Mouse (Mus musculus) kidney, postnatal 4 days (tissue): ENCODE measurements at regions not wholly inside any gene's neighbourhood (a gene's known extent, or its start where the extent isn't known, plus 50 kb on each side); places are given as distances from the start of the nearest gene placed in this dataset.
A peak's percentile ranks its signal among the peaks of the same experiment; 100 is the strongest.

Experiments used
- DNase-seq, 2 experiments: peaks; one replicate each; pipeline ENCODE4 v3.0.0; 2021; ENCODE audit warnings: mixed read lengths in 2 of 2

DNA sequence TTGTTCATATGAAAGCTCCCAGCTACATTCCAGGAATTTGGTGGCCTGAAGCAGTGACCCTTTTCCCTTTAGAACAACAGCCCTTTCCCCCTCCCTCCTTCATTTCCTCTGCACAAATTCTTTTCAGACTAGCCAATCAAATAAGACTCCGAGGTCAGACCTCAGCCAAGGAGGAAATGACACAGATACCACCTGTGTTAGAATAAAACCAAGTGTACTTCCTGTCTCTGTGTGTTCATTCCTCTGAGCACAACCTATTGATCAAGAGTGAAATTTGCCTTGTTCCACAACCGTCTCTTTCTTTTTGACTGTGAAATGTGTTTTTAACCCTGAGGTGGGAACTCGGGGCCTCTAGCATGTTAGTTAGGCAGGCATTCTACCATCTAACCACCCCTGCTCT, 120.2 kb downstream of the Tmsb4x start:
- no peak for DNase-seq

DNA sequence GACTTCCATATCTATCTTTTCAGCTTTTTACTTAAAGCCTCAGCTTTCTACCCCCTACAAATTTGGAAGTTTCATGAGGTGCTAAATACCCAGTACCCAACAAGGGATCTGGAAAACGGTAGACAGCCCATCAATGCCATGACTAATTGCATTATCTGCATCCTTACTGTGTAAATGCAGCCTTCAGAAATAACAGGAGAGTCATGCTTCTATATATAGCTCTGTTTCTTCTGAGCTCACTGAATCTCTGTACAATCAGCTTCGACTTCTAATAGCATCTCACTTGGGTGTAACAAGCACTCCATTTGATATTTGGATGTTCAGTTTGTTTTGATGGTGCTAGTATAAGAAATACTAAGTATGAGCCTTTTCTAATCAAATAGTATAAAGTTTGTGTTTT, 120.7 kb downstream of the Tmsb4x start:
- no peak for DNase-seq

DNA sequence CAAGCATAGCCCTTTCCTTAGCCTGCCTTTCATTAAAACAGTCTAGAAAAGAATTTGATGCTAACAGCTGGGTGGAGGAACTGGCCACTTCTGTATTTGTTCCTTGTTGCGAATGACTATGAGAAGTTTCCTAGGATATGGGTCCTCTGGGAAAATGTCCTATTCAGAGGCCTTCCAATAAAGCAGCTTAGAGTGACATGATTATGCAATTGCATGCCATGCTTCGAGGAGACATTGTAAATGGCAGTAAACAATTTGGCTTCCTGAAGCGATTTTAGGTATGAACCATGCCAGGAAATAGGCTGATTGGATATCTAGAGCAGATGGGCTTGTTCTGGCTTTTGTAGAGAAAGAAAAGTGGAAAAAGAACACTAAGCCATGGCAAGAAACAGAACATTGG, 128.3 kb downstream of the Tmsb4x start:
- no peak for DNase-seq

DNA sequence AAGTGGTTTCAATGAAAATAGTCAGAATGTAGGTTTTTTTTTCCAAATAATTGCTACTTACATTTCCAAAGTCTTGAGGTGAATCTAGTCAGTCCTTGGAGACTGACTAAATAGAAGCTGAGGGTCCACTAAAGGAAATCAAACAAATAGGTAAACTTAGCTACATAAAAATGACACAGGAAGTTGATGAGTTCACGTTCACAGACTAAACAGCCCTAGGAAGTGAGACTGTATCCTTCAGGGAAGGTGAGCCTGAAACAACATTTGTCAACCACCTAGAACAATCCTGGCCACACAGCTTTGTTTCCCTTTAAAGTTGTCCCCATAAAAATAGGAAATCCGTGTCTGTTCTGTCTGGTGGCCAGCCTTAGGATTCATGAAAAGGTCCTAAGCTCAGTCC, 140.0 kb downstream of the Tmsb4x start:
- no peak for DNase-seq

DNA sequence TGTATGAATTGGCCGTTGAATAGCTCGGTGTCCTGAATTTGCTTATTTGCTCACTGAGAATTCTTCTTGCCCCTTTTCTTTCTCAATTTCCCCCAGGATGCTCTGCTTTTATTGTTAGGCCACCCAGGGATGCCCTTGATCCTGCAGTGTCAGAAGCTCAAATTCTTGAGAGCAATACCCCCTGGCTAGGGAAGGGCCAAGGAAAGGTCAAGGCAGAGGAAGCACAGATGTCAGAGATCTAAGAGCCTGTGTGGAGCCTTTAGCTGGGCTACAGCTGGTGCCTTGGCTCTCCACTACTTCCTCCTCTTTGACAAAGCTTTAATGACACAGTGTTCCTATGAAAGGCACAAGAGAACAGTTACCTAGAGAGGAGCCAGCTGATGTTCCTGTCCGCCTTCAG, 141.2 kb downstream of the Tmsb4x start:
- DNase-seq, result peak; percentile 22 to 35

DNA sequence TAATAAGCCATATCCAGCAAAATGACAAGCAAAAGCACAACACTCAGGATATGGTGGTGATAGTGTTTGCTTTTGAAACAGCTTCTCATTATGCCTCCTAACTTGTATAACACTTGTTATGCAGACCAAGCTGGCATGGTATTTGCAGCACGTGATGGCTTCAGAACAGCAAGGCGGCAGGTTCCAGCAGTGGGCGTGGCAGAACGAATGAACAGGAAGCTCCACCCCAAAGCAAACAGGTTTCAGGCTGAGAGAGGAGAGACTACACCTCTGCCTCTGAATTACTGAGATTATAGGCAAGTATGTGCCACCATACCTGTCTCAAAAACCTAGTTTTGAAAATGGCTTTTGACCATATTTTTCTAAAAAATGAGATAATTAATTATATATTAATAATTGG, 145.2 kb downstream of the Tmsb4x start:
- no peak for DNase-seq

DNA sequence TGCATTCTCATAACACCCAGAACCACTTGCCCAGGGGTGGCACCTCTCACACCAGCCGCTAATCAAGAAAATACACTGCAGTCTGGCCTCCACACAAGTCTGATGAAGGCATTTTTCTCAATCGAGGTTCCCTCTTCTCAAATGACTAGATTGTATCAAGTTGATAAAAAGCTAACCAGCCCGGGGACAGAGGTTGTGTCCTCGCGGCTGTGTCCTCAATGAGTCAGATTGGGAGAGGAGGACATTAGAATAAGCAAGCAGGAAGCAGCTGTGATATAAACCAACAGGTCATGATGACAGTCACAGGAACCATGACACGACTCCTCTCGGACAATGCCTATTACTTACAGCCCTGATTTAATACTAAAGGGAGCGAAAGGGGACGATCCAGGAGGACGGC, 156.7 kb downstream of the Tmsb4x start:
- DNase-seq, result no peak

DNA sequence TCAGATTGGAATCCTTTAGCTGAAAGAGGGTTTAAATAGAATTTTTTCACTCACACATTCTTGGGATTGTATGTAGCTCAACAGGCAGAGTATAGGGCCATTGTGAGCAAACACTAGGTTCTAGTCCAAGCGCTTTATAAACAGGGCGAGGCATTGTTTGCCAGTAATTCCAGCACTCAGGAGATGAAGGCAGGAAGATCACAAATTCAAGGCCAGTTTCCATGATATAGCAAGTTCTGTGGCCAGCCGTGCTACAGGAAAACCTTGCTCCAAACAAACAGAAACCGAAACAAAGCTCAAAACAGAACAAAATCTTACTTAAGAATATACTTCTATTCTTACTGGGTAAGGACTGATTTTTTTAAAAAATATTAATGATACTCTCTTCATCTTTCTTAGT, 159.0 kb downstream of the Tmsb4x start:
- no peak for DNase-seq

DNA sequence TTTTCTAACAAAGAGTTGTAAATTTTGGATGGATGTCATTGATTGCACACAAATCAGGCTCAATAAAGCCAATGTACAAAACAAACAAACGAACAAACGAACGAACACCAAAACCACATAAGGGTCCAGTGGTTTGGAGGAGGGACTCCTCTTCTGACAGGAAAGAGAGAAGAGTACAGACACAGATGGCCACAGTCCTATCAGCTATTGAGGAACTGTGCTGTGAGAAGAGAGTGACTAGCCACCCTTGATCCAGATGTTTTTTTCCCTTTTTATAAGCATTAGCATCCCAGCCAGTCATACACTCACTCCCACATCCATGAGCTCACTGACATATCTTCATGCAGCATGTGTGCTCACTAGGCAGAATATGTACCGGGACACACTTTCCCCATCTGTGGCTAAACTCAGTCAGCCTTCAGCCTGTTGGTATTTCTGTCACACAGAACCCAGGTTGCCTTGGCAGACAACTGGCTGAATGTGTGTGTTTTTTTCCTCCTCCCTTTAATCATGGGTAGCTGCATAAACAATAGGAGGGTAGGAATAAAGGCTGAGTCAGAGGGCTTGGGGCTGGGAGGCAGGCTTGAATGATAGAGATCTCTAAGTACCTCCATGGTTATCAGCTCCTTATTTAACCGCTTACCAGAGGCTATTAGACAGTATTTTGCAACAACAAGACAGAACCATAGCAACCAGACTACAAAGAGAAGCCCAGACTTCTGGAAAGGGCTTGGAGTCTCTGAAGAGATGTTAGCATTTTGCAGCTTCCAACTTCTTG, 159.7 kb downstream of the Tmsb4x start:
- no peak for DNase-seq

DNA sequence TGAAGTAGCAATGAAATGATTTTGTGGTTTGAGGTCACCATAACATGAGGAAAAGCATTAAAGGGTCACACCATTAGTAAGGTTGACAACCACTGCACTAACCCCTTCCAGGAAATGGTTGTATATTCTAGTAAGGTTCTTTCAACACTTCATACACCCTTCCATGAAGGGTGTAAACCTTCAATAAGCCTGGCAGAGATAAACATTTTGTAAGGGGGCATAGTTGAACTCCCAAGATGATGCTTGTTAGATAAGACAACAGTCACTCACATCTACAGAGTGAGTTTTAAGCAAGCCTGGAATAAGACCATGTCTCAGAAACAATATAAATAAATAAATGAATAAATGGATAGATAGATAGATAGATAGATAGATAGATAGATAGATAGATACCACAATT, 171.1 kb downstream of the Tmsb4x start:
- no peak for DNase-seq

DNA sequence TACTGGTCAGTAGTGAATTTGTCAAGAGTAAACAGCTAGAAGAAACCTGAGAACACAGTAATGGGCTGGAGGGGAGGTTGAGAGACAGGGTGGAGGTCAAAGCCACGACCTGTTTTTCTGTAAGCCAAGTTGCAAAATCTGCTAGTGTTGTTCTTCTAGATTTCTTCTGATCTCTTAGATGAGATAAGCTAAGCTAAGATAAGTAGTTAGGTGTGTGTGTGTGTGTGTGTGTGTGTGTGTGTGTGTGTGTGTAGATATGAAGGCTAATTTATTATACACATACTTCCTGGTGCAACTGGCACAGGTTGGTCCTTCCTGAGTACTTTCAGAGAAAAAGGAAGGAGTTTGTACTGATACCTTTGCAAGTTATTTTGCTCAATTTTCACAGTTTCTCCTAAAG, 172.8 kb downstream of the Tmsb4x start:
- DNase-seq, result no peak

DNA sequence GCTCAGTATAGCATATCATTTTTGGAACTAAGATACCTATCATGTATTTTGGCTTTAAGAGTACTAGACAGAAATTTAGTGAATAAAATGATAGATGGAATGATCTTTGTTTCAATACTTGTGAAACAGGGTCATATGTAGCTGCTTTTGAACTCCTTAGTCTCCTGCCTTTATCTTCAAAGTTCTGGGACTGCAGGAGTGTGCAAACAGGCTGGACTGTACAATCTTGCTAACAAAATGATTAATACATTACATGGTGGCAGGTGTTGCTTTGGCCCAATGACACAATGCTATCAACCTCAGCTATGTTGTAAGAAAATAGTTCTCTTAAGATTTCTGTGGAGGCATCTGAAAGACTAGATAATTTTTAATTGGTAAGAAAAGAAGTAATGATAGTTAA, 173.5 kb downstream of the Tmsb4x start:
- DNase-seq, result no peak

DNA sequence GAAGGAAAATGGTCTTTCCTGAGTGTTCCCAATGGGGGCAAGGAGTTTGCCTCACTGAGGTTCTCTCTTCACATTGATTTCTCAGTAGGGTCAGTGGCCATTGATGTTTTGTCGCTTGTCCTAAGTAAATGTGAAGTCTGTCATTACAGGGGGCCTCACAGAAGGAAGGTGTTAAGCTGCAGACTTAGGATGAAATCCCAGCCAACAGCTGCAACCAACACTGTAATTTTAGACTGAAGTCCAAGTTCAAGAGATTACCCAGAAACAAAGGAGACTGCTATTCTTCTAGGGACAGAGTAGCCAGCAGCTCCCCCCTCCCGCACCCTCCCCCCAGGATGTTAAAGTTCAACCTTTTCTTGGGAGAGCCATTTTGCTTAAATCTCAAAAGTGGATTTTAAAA, 176.0 kb downstream of the Tmsb4x start:
- DNase-seq, result no peak

DNA sequence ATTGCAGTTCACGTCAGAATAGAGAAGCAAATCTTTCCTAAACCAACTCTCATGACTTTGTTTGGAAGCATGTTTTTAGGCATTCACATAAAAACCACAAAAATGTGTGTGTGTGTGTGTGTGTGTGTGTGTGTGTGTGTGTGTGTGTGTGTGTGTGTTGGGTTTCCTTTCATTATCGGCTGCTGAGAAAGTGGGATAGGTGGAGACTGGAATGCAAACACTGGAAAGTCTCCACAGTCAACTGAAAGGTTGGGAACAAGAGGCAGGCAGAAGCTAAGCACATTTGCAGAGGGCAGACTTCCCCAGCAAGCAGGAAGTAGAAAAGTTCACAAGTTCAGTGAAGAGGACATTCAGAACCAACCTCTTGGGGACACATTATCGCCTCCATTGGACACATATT, 176.5 kb downstream of the Tmsb4x start:
- peak; percentile 16 to 32 for DNase-seq

DNA sequence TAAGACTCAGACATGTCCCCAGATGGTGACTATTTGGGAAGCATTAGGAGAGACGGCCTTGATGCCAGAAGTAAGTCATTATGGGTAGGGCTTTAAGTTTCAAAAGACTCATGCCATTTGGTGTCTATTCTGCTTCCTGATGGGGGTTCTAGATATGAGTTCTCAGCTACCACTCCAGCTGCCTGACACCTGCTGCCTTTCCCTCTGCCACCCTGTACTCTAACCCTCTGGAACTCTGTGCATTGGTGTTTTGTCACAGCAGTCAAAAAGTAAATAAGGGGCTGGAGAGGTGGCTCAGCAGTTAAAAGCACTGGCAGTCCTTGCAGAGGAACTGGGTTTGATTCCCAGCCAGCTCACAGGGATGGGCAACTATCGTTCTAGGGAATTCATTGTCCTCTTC, 177.6 kb downstream of the Tmsb4x start:
- no peak for DNase-seq

DNA sequence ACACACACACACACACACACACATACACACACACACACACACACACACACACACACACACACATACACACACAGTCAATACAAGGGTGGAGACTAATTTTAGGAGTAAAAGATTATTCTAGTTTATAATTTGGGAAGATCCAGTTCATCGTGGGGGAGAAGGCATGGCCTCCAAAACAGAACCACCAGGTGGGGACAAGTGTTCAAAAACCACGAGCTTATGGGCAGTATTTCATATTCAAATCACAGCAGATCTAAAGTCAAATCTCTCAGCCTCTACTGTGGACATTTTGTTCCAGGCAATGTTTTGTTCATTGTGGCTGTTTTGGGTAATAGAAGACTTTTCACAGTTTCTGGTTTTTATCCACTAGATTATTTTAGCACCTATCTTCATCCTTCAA, 193.5 kb downstream of the Tmsb4x start:
- no peak for DNase-seq

DNA sequence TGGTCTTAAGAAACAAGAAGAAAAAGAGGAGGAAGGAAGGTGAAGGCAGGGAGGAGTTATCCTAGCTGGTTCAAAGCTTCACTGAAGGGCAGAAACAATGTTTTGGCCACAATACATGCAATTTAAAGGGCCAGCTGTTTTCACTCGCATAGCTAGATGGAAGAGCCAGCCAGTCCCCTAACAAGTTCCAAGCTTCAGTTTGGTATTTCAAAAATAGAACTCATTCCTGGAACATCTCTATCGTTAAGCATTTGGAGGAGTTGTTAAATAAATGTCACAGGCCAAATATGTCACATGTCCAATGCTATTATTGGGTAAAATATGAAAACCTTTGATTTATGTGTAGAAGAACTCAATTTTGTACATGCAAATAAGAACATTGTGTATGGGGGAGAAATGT, 194.8 kb downstream of the Tmsb4x start:
- no peak for DNase-seq

DNA sequence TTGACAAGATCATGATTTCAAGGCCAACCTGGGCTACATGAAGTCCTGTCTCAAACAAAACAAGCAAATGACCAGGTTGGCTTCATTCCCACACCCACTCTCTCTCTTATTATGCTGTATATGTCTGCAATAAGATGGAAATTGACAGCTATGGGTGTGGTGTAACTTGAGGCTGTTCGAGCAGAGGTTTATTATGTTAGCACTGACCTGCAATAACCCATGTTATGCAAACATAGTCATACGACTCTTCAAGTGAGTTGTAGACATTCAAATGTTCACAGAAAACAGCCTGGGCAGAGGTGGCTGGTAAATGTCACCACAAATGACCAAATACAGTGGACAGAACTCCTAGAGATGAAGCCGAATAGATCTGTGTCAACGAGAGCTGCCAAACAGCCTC, 196.2 kb downstream of the Tmsb4x start:
- DNase-seq, result no peak

DNA sequence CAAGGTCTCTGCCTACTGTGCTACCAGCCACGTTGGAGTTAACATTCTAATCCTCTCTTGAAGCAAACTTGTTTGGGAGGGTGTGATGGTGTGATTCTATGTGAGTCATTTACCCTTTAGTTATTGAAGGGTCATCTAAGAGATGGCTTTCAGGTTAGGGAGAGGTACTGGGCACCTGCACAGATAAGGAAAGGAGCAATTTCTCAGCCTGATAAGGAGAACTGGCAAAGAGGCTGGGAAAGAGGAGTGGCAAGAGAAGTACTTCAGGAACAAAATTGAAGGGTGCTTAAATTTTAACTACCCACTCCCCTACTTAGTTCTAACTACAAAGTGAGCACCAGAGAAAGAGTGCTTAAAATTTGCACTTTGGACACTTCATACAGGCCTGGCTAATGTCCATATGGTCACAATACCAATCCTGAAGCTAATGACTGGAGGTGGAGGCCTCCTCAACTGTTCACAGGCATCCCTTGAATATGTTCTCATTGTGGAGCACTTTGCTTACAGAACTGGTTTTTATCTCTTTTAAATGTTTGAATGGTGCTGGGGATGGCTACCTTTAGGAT, 197.1 kb downstream of the Tmsb4x start:
- DNase-seq, result no peak

DNA sequence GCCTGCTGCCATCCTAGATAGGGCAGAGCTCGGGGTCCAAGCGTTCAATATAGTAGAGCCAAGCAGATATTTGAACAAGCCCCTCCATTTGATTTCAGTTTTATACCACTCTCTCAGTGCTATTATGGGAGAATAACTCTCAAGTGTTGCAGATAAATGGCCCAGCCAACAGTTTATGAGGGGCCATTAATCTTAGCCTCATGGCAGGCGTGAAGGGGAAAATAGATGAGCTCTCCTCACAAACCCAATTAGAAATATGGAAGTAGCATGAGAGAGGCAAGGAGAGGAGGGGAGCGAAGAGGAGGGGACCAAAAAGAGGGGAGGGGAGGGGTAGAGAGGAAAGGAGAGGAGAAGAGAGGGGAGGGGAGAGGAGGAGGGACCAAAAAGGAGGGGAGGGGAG, 213.3 kb downstream of the Tmsb4x start:
- DNase-seq, result peak; percentile 8 to 29

DNA sequence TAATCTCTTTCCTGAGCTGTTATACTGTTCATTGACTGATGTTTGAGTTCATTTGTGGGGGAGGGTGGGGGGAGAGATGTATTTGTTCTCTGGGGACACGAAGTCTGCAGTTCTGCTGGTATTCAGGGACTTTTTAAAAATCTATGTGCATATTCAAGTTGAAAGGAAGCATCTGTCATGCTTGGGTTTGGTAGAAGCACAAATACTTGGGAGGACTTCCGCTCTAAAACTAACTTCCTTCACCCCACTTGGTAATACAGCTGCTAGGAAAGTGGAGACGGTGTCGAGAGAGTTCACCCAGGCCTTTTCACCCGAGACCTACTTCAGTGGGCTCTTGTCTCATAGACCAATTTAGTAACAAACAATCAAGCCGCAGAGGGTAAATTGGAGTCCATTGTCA, 228.1 kb downstream of the Tmsb4x start:
- DNase-seq, result no peak

DNA sequence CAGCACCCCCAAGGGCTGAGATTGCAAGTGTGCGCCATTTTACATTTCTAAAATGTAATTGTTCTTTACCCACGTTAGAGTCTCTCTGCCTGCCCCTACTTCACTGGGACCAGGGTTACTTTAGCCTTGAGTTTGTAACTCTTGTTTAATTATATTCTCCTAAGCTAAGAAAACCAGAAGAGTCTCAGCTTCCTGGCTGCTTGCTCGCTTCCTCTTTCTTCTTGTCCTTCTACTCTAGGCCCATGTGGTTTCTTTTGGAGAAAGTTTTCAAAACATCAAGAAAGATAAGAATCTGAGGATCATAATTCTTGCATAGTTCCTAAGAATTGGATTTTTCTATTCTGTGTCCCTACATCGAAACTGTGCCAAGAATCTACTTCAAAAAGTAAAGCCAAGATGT, 228.6 kb downstream of the Tmsb4x start:
- DNase-seq, result no peak

DNA sequence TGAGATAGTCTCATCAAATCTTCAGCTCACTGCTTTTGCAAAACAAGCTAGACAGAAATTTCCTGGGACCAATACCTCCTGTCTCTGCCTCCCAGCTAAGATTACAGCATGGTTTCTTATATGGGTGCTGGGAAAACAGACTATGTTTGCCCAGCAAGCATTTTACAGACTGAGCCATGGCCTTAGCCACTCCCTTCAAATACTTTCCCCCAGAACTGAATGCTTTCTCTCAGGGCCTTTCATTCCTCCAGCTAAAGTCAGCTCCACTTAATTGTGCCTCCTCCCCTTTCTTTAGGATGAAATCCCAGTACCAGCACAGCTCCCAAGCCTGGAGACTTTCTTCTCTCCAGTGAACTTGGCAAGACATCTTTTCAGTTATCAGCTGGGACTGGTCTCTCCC, 232.1 kb downstream of the Tmsb4x start:
- DNase-seq, result no peak

DNA sequence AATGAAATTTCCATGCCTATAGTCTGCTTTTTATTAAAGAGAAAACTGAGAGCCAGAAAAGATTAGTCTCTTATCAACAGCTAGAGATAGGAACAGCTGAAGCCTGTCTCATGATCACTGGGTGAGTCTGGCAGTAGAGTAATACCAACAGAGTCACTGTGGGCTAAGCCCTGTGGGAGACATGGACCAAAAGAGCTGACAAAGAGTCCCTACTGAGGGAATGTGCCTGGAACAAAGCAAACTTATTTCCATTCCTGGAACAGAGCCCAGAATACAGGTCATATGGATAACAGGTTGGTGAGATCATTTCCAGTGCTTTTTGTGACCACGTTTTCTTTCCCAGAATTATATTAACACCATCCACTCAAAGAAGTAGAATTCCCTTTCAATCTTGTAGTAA, 237.4 kb downstream of the Tmsb4x start:
- DNase-seq, result no peak
